Mouse (Mus musculus): ENCODE measurements around the gene Gnb1l. TPM values are rescaled to one million over a fixed set of nuclear protein-coding genes. Genes with fewer than 3 reads are reported as not detected.
A peak's percentile ranks its signal among the peaks of the same experiment; 100 is the strongest.
"Not testable (repeated sequence)": the region's sequence is repeated elsewhere in the genome, so short reads cannot be mapped to it uniquely, and the experiment has no call there.

Gnb1l gene
- polyA plus RNA-seq, 1 experiment from 2014 or later: 16.8 TPM

- H3K4me3 ChIP-seq: no peak overlapping the region
- H3K27me3 ChIP-seq (ENCODE audit: insufficient read depth, poor library complexity, severe bottlenecking): no peaks in the 10 kb centered on the region
- no peaks in the 10 kb centered on the region for H3K36me3 ChIP-seq
- H3K27ac ChIP-seq: no peak overlapping the region
- no peaks in the 10 kb centered on the region for H3K9me3 ChIP-seq
- 95% methylated on average over 8 of the region's 8 CpGs for WGBS
- DNase-seq (ENCODE audit: low spot score): no peak
- no peaks in the 10 kb centered on the region for H3K4me1 ChIP-seq (replicated peaks)
These were observed 25.2 kb downstream of the Gnb1l start for GRCm38 (mm10) chr16:18523563-18524245.

- peaks cover 6% of the 10 kb centered on the region for H3K9me3 ChIP-seq
- no peaks in the 10 kb centered on the region for H3K36me3 ChIP-seq
- no peaks in the 10 kb centered on the region for H3K27me3 ChIP-seq (ENCODE audit: insufficient read depth, poor library complexity, severe bottlenecking)
- no peak overlapping the region for H3K4me3 ChIP-seq
- H3K4me1 ChIP-seq (replicated peaks): no peaks in the 10 kb centered on the region
- WGBS: 87% methylated on average over 5 of the region's 5 CpGs
- no peak for DNase-seq (ENCODE audit: low spot score)
- no peak overlapping the region for H3K27ac ChIP-seq
These were observed 30.1 kb downstream of the Gnb1l start for GRCm38 (mm10) chr16:18528656-18529055.

GRCm38 (mm10) chr16:18533061-18533460, 34.5 kb downstream of the Gnb1l start:
- WGBS: 96% methylated on average over 7 of the region's 7 CpGs
- H3K9me3 ChIP-seq, H3K4me3 ChIP-seq: not testable (repeated sequence)

GRCm38 (mm10) chr16:18537407-18537990, 39.0 kb downstream of the Gnb1l start:
- DNase-seq (ENCODE audit: low spot score): no peak
- Histone ChIP-seq H3K27me3 (ENCODE audit: insufficient read depth, poor library complexity, severe bottlenecking) (no peaks in the 10 kb centered on the region), H3K4me3 (no peak overlapping the region), H3K9me3 (no peaks in the 10 kb centered on the region), H3K27ac (no peak overlapping the region), H3K36me3 (no peaks in the 10 kb centered on the region), H3K4me1 (replicated peaks) (peaks cover 4% of the 10 kb centered on the region; the same call in 1 of the 2 replicates)
- WGBS: 88% methylated on average over 3 of the region's 3 CpGs

More at GRCm38 (mm10) chr16:18533061-18533460, 34.5 kb downstream of the Gnb1l start:
- DNase-seq (ENCODE audit: low spot score); H3K4me1 ChIP-seq (replicated peaks); H3K36me3 ChIP-seq; H3K27ac ChIP-seq; H3K27me3 ChIP-seq (ENCODE audit: insufficient read depth, poor library complexity, severe bottlenecking): not testable (repeated sequence)

GRCm38 (mm10) chr16:18539281-18539680, 40.8 kb downstream of the Gnb1l start:
- 81% methylated on average over 6 of the region's 6 CpGs for WGBS
- Histone ChIP-seq H3K4me3 (no peak overlapping the region), H3K4me1 (replicated peaks) (peaks cover 17% of the 10 kb centered on the region; the same call in 1 of the 2 replicates), H3K27me3 (ENCODE audit: insufficient read depth, poor library complexity, severe bottlenecking) (no peaks in the 10 kb centered on the region), H3K36me3 (no peaks in the 10 kb centered on the region), H3K27ac (no peak overlapping the region), H3K9me3 (no peaks in the 10 kb centered on the region)
- DNase-seq (ENCODE audit: low spot score): no peak

GRCm38 (mm10) chr16:18543151-18543829, 44.8 kb downstream of the Gnb1l start:
- H3K27me3 ChIP-seq (ENCODE audit: insufficient read depth, poor library complexity, severe bottlenecking): no peaks in the 10 kb centered on the region
- peak overlapping the region; percentile 6 for H3K27ac ChIP-seq
- H3K4me3 ChIP-seq: no peak overlapping the region
- 57% methylated on average over 8 of the region's 8 CpGs for WGBS
- DNase-seq (ENCODE audit: low spot score): no peak
- peaks cover 21% of the 10 kb centered on the region; the same call in 1 of the 2 replicates for H3K4me1 ChIP-seq (replicated peaks)
- H3K9me3 ChIP-seq: no peaks in the 10 kb centered on the region
- no peaks in the 10 kb centered on the region for H3K36me3 ChIP-seq

- WGBS: 90% methylated on average over 5 of the region's 5 CpGs
- no peaks in the 10 kb centered on the region for H3K9me3 ChIP-seq
- no peak overlapping the region for H3K4me3 ChIP-seq
- no peaks in the 10 kb centered on the region for H3K27me3 ChIP-seq (ENCODE audit: insufficient read depth, poor library complexity, severe bottlenecking)
- DNase-seq (ENCODE audit: low spot score): no peak
- H3K36me3 ChIP-seq: no peaks in the 10 kb centered on the region
- no peak overlapping the region for H3K27ac ChIP-seq
- peaks cover 53% of the 10 kb centered on the region for H3K4me1 ChIP-seq (replicated peaks)
These were observed 49.4 kb downstream of the Gnb1l start for GRCm38 (mm10) chr16:18547891-18548290.

- 21% methylated on average over 9 of the region's 9 CpGs for WGBS
- DNase-seq (ENCODE audit: low spot score): peak; percentile 79
These were observed 53.1 kb downstream of the Gnb1l start for GRCm38 (mm10) chr16:18551604-18552003.

GRCm38 (mm10) chr16:18552106-18552710, 53.7 kb downstream of the Gnb1l start:
- 60% methylated on average over 11 of the region's 11 CpGs for WGBS
- Histone ChIP-seq H3K4me3 (0 out of 2 replicates have a peak overlapping the region, but pooled peaks have one; percentile 9), H3K27me3 (ENCODE audit: insufficient read depth, poor library complexity, severe bottlenecking) (0 out of 2 replicates have a peak, but pooled peaks cover 3% of the 10 kb centered on the region), H3K4me1 (replicated peaks) (peaks cover 73% of the 10 kb centered on the region), H3K27ac (peak overlapping the region; percentile 83), H3K9me3 (no peaks in the 10 kb centered on the region), H3K36me3 (no peaks in the 10 kb centered on the region)
- DNase-seq (ENCODE audit: low spot score): peak; percentile 42

More at GRCm38 (mm10) chr16:18551604-18552003, 53.1 kb downstream of the Gnb1l start:
- H3K27ac ChIP-seq: peak overlapping the region; percentile 83
- 0 out of 2 replicates have a peak, but pooled peaks cover 3% of the 10 kb centered on the region for H3K27me3 ChIP-seq (ENCODE audit: insufficient read depth, poor library complexity, severe bottlenecking)
- no peaks in the 10 kb centered on the region for H3K9me3 ChIP-seq
- peaks cover 71% of the 10 kb centered on the region for H3K4me1 ChIP-seq (replicated peaks)
- 0 out of 2 replicates have a peak overlapping the region, but pooled peaks have one; percentile 9 for H3K4me3 ChIP-seq
- no peaks in the 10 kb centered on the region for H3K36me3 ChIP-seq

- Histone ChIP-seq H3K4me3 (no peak overlapping the region), H3K27me3 (ENCODE audit: insufficient read depth, poor library complexity, severe bottlenecking) (0 out of 2 replicates have a peak, but pooled peaks cover 3% of the 10 kb centered on the region), H3K27ac (peak overlapping the region; percentile 67; the same call in 1 of the 2 replicates), H3K36me3 (no peaks in the 10 kb centered on the region), H3K4me1 (replicated peaks) (peaks cover 70% of the 10 kb centered on the region), H3K9me3 (no peaks in the 10 kb centered on the region)
- no peak for DNase-seq (ENCODE audit: low spot score)
- 61% methylated on average over 2 of the region's 2 CpGs for WGBS
These were observed 56.2 kb downstream of the Gnb1l start for GRCm38 (mm10) chr16:18554721-18555120.

GRCm38 (mm10) chr16:18555235-18555935, 56.9 kb downstream of the Gnb1l start:
- 66% methylated on average over 17 of the region's 17 CpGs for WGBS
- DNase-seq (ENCODE audit: low spot score): peak; percentile 55
- peak overlapping the region; percentile 67 for H3K27ac ChIP-seq

GRCm38 (mm10) chr16:18556461-18556860, 57.9 kb downstream of the Gnb1l start:
- H3K36me3 ChIP-seq: no peaks in the 10 kb centered on the region
- DNase-seq (ENCODE audit: low spot score): no peak
- 0 out of 2 replicates have a peak, but pooled peaks cover 3% of the 10 kb centered on the region for H3K27me3 ChIP-seq (ENCODE audit: insufficient read depth, poor library complexity, severe bottlenecking)
- H3K4me3 ChIP-seq: no peak overlapping the region
- no peaks in the 10 kb centered on the region for H3K9me3 ChIP-seq
- WGBS: 80% methylated on average over 3 of the region's 3 CpGs
- H3K4me1 ChIP-seq (replicated peaks): peaks cover 57% of the 10 kb centered on the region
- H3K27ac ChIP-seq: no peak overlapping the region

More at GRCm38 (mm10) chr16:18555235-18555935, 56.9 kb downstream of the Gnb1l start:
- Histone ChIP-seq H3K27me3 (ENCODE audit: insufficient read depth, poor library complexity, severe bottlenecking) (0 out of 2 replicates have a peak, but pooled peaks cover 3% of the 10 kb centered on the region), H3K36me3 (no peaks in the 10 kb centered on the region), H3K4me1 (replicated peaks) (peaks cover 64% of the 10 kb centered on the region), H3K9me3 (no peaks in the 10 kb centered on the region), H3K4me3 (no peak overlapping the region)

Measured in hindbrain, embryonic 10.5 days (tissue).